Mouse (Mus musculus) lung, adult 2 months (tissue): Measurements from ENCODE around the gene Plod2.

Experiments used
- CTCF ChIP-seq: fragments of 200-500 bp; IDR thresholded peaks from 2 replicates; pipeline ENCODE4 v1.5.1; 2011; ENCODE audit warnings: mild to moderate bottlenecking, low read length, control low read depth; ENCODE audit not compliant: insufficient read depth
- POLR2A ChIP-seq: fragments of 200-500 bp; IDR thresholded peaks from 2 replicates; pipeline ENCODE4 v1.6.1; 2011; ENCODE audit warnings: low read depth, mild to moderate bottlenecking, control low read depth, low read length, borderline replicate concordance; ENCODE audit errors: extremely low read depth

DNA sequence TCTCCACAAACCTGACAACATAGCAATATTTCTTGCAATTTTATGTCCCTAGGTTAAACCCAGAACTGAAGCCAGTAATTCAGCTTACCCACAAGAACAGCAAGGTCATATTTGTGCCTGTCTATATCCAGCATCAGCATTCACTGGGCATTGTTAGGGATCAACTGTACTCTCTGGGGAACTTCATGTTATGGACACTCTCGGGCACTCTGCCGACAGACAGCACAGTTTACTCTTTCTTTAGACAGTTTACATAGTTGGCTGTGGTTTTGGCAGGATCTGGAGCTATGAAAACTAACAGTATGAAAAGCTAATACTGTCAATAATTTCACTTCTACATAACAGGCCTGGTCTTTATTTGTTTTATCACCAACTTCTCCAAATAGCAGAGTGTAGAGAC is 75.4 kb downstream of the Plod2 start:
- TF ChIP-seq CTCF (no peak), POLR2A (no peak)
